Mouse (Mus musculus) small intestine, adult 2 months (tissue): ENCODE results near the gene Slc1a4. TPM values are rescaled to one million over a fixed set of nuclear protein-coding genes. Genes with fewer than 3 reads are reported as not detected.

Source experiments
- H3K27ac ChIP-seq: fragments of 200-500 bp; 2 replicates; pipeline ENCODE4 v1.5.1; 2012; ENCODE audit warnings: low read depth, low read length, control low read depth, inconsistent platforms; ENCODE audit not compliant: insufficient read depth
- H3K27me3 ChIP-seq: fragments of 200-500 bp; 2 replicates; pipeline ENCODE4 v1.6.1; 2012; ENCODE audit warnings: mild to moderate bottlenecking, moderate library complexity, low read length, inconsistent platforms; ENCODE audit not compliant: control insufficient read depth, insufficient read depth
- H3K36me3 ChIP-seq: fragments of 200-500 bp; 2 replicates; pipeline ENCODE4 v1.6.1; 2012; ENCODE audit warnings: mild to moderate bottlenecking, low read length, control low read depth, inconsistent platforms; ENCODE audit not compliant: control insufficient read depth, insufficient read depth
- H3K4me1 ChIP-seq: fragments of 200-500 bp; 2 replicates; pipeline ENCODE4 v1.6.1; 2012; ENCODE audit warnings: low read length, inconsistent platforms, mixed read lengths; ENCODE audit not compliant: control insufficient read depth, insufficient read depth, insufficient read length
- H3K4me3 ChIP-seq: fragments of 200-500 bp; 2 replicates; pipeline ENCODE4 v1.5.1; 2012; ENCODE audit warnings: low read depth, mild to moderate bottlenecking, control low read depth, inconsistent platforms, low read length, moderate library complexity
- CTCF ChIP-seq: fragments of 200-500 bp; IDR thresholded peaks from 2 replicates; pipeline ENCODE4 v1.5.1; 2012; ENCODE audit warnings: low read depth, mild to moderate bottlenecking, control low read depth, inconsistent platforms, low read length, moderate library complexity, mixed read lengths; ENCODE audit not compliant: insufficient replicate concordance, insufficient read length; ENCODE audit errors: extremely low read depth
- POLR2A ChIP-seq: fragments of 200-500 bp; IDR thresholded peaks from 2 replicates; pipeline ENCODE4 v1.6.1; 2012; ENCODE audit warnings: low read depth, mild to moderate bottlenecking, control low read depth, inconsistent platforms, low read length, moderate library complexity
- WGBS: fragments of 180-500 bp; shearing (Covaris S2); methylation state at CpG from one replicate; pipeline ENCODE4 v1.1.7; 2018; 5-methylcytosine and 5-hydroxymethylcytosine counted together
- polyA plus RNA-seq: library from polyadenylated mRNA; depleted of rRNA; stranded (reverse); fragments of >200 nt; gene quantifications from 2 replicates; pipeline ENCODE4 v1.2.3, GENCODE M21; 2012

The Slc1a4 gene
- polyA plus RNA-seq, 1 experiment: 4.3 TPM

DNA sequence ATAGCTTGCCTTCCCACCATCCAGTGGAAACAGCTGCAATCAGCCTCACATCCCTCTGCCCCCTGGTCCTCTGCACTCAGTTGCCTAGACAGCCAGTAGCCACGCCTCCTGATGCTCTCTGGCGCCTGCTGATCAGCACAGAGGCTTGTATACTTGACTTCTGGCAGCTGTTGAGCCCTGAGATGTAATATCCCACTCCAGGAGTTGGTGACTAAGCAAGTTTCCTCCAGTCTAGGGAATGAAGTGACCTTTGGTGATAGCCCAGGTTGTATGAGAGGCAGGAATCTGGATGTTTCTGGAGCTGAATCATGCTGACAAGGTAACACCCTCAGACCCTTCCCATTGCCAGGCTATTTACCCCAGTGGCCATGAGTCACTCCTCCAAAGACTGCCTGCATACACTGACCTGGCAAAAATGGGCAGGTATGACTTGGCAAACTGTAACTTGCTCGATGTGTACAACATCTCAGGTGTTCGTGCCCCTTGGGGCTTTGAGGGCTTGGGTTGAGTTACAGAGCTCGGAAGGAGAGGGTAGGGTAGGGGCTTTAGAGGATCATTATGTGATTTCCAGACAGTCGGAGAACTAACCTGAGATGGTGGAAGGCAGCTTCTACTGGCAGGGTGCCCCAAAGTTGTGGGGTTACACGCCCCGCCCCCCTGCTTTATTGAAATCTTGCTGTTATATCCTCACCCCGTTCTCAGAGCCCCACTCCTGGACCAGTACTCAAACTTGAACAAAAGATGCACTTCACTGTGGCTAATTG lies 25.4 kb upstream of the Slc1a4 start:
- H3K4me1 ChIP-seq: no peaks in the 10 kb centered on the region
- H3K27me3 ChIP-seq: no peaks in the 10 kb centered on the region
- WGBS: 77% methylated on average over 9 of the region's 9 CpGs
- no peak overlapping the region for H3K4me3 ChIP-seq
- H3K36me3 ChIP-seq: no peaks in the 10 kb centered on the region
- H3K27ac ChIP-seq: no peak overlapping the region
- TF ChIP-seq POLR2A (no peak), CTCF (no peak)

DNA sequence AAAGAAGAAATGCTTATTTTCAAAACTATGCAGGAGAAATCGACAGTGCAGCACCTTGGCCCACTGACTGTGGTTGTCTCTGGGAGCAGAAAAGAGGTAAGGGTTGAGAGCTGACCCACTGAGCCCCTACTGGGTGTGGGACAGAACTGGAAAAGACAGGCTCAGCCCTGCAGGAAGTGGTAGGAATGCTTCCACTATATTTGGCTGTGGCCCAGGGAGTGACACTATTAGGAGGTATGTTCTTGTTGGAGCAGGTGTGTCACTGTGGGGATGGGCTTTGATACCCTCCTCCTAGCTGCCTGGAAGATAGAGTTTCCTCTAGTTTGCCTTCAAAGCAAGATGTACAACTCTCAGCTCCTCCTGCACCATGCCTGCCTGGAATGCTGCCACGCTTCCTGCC lies 16.0 kb upstream of the Slc1a4 start:
- peaks cover 4% of the 10 kb centered on the region; the same call in 1 of the 2 replicates for H3K4me1 ChIP-seq
- no peaks in the 10 kb centered on the region for H3K36me3 ChIP-seq
- TF ChIP-seq CTCF (no peak), POLR2A (no peak)
- no peak overlapping the region for H3K4me3 ChIP-seq
- H3K27ac ChIP-seq: no peak overlapping the region
- 86% methylated on average over 2 of the region's 2 CpGs for WGBS
- no peaks in the 10 kb centered on the region for H3K27me3 ChIP-seq

DNA sequence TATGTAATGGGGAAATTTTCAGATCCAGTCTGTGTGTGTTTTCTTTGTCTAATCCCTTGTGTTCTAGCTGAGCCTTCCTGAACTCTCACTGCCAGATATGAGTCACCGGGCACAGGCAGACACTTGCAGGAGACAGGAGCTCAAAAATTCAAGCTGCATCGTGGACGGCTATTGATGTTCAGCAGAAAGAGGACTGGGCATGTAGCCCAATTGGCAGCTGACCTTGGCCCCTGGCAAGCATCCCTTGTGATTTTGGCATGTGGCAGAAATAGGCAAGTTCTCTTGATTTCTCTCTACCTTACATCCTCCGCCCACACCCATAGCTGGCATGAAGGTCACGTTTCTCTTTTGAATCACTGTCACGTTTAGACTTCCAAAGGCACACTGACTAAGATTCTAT lies 15.0 kb upstream of the Slc1a4 start:
- Histone ChIP-seq H3K36me3 (no peaks in the 10 kb centered on the region), H3K27me3 (no peaks in the 10 kb centered on the region), H3K4me1 (peaks cover 5% of the 10 kb centered on the region; the same call in 1 of the 2 replicates), H3K4me3 (no peak overlapping the region), H3K27ac (no peak overlapping the region)
- TF ChIP-seq CTCF (no peak), POLR2A (no peak)
- WGBS: 19% methylated on average over 6 of the region's 6 CpGs

DNA sequence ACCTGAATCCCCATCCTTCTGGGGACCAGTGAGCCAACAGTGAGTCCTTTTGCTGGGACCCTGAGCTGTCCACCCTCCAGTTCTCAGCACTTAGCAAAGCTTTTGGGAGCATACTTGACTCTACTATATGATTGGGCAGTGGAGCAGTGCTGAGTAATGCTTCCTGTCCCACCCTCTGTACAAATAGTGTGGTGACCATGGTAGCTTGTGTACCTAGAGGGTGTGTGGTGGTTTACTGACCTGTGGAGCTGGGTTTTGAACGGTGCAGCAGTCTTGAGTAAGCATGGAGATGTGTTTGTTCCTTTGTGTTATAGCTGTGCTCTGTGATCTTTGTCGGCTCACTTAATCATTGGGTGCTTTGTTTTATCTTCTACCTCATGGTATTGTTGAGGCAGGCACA lies 13.9 kb upstream of the Slc1a4 start:
- 31% methylated on average over 2 of the region's 2 CpGs for WGBS
- H3K36me3 ChIP-seq: no peaks in the 10 kb centered on the region
- TF ChIP-seq POLR2A (no peak), CTCF (no peak)
- no peak overlapping the region for H3K27ac ChIP-seq
- peaks cover 5% of the 10 kb centered on the region; the same call in 1 of the 2 replicates for H3K4me1 ChIP-seq
- H3K27me3 ChIP-seq: no peaks in the 10 kb centered on the region
- no peak overlapping the region for H3K4me3 ChIP-seq

DNA sequence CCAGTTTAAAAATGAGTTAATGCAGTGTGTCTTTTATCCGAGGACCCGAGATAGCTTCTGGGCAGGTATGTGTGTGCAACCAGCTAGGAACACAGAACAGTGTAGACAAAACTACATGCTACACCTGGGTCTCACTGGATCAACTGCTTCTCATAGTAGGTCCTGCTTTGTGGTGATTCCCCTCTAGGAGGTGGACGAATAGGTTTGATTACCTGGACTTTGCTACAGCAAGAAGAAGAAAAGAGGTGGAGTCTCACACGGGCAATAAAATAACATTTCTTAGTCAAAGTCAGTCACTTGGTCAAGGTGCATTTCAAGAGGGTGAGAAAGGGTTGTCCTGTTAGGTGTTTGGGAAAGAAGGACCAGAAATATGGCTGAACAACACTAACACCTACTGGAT lies 11.4 kb upstream of the Slc1a4 start:
- H3K27me3 ChIP-seq: no peaks in the 10 kb centered on the region
- no peak overlapping the region for H3K27ac ChIP-seq
- no peak overlapping the region for H3K4me3 ChIP-seq
- 35% methylated on average over 4 of the region's 4 CpGs for WGBS
- TF ChIP-seq CTCF (no peak), POLR2A (no peak)
- no peaks in the 10 kb centered on the region for H3K36me3 ChIP-seq
- peaks cover 5% of the 10 kb centered on the region; the same call in 1 of the 2 replicates for H3K4me1 ChIP-seq

DNA sequence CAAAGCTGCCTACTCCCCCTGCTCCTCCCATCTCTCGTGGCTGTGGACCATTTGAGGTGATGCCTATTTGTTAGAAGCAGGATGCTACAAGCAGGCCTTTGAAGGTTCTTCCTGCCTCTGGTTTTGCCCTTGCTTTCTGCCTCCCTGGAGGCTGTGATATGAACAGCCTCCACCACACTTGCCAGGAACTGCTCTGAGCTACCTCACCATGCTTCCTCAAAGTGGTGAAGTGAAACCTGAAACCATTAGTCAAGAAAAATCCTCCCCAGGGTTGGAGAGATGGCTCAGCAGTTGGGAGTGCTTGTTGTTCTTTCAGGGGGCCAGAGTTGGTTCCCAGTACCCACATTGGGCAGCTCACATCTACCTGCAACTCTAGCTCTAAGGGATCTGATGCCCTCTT lies 9.1 kb upstream of the Slc1a4 start:
- H3K36me3 ChIP-seq: no peaks in the 10 kb centered on the region
- 78% methylated on average over 1 of the region's 1 CpGs for WGBS
- TF ChIP-seq CTCF: no peak
- TF ChIP-seq POLR2A: no peak
- H3K4me1 ChIP-seq: peaks cover 5% of the 10 kb centered on the region; the same call in 1 of the 2 replicates
- H3K27ac ChIP-seq: no peak overlapping the region
- no peaks in the 10 kb centered on the region for H3K27me3 ChIP-seq
- H3K4me3 ChIP-seq: no peak overlapping the region

DNA sequence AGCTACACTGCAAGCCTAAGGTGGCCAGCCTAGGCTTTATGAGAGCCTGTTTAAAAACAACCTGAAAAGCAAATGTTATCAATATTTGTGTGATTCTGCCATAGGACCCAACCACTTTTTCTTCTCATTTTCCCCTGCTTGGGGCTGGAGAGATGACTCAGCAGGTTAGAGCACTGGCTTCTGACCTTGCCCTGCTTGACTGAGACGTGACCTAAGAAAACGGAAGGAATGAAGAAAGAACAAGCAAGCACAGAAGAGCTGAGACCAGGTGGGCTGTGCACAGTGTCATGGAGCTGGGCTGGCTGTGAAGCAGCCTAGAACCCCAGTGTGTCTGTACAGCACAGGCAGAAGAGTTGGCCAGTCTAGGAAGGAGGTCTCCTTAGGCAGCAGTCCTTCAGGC lies 6.2 kb upstream of the Slc1a4 start:
- TF ChIP-seq CTCF: no peak
- no peak for TF ChIP-seq POLR2A
- Histone ChIP-seq H3K36me3 (no peaks in the 10 kb centered on the region), H3K4me3 (no peak overlapping the region), H3K4me1 (peaks cover 3% of the 10 kb centered on the region; the same call in 1 of the 2 replicates), H3K27me3 (no peaks in the 10 kb centered on the region), H3K27ac (no peak overlapping the region)
- WGBS: 66% methylated on average over 2 of the region's 2 CpGs
